Mouse (Mus musculus) lung, embryonic 16.5 days (tissue): ENCODE measurements around the gene Gmds. TPM values are rescaled to one million over a fixed set of nuclear protein-coding genes. Genes with fewer than 3 reads are reported as not detected.
A peak's percentile ranks its signal among the peaks of the same experiment; 100 is the strongest.

Experiments used
- ATAC-seq: fragments of 200-750 bp; cut with Nextera tagmentation; 2 replicates; pipeline ENCODE4 v1.8.0; 2017; ENCODE audit warnings: low read depth, mild to moderate bottlenecking, moderate library complexity
- H3K27ac ChIP-seq: fragments of 300-500 bp; sonication (generic); 2 replicates; pipeline ENCODE4 v1.5.1; 2014; ENCODE audit warnings: mild to moderate bottlenecking, control low read depth, low read length
- H3K27me3 ChIP-seq: fragments of 300-500 bp; sonication (generic); 2 replicates; pipeline ENCODE4 v1.6.1; 2014; ENCODE audit warnings: low read depth, low read length, mixed read lengths; ENCODE audit not compliant: control insufficient read depth, insufficient read depth
- H3K36me3 ChIP-seq: fragments of 300-500 bp; sonication (generic); 2 replicates; pipeline ENCODE4 v1.6.1; 2014; ENCODE audit warnings: low read length; ENCODE audit not compliant: control insufficient read depth, insufficient read depth
- H3K4me1 ChIP-seq: fragments of 300-500 bp; sonication (generic); replicated peaks from 2 replicates; pipeline ENCODE4 v1.6.1; 2014; ENCODE audit warnings: low read length, mixed read lengths; ENCODE audit not compliant: control insufficient read depth, insufficient read depth
- H3K4me2 ChIP-seq: fragments of 300-500 bp; sonication (generic); 2 replicates; pipeline ENCODE4 v1.6.1; 2014; ENCODE audit warnings: low read depth, low read length, control low read depth
- H3K4me3 ChIP-seq: fragments of 300-500 bp; sonication (generic); 2 replicates; pipeline ENCODE4 v1.5.1; 2014; ENCODE audit warnings: mild to moderate bottlenecking, low read length, control low read depth
- H3K9ac ChIP-seq: fragments of 300-500 bp; sonication (generic); 2 replicates; pipeline ENCODE4 v1.6.1; 2014; ENCODE audit warnings: low read length, control low read depth
- H3K9me3 ChIP-seq: fragments of 300-500 bp; sonication (generic); 2 replicates; pipeline ENCODE4 v1.6.1; 2016; ENCODE audit warnings: low read length; ENCODE audit not compliant: control insufficient read depth
- WGBS: fragments of 180-500 bp; shearing (Covaris S2); extraction: QIAGEN DNeasy Blood & Tissue Kit; methylation state at CpG from one replicate; pipeline ENCODE4 v1.1.7; 2014; 5-methylcytosine and 5-hydroxymethylcytosine counted together
- polyA plus RNA-seq: library from polyadenylated mRNA; unstranded; fragments of >200 nt; fragmentation: Nextera tagmentation; extraction: Ambion mirVana; gene quantifications from 2 replicates; pipeline ENCODE4 v1.2.1, GENCODE M21; 2015

The Gmds gene
- polyA plus RNA-seq, result 20.8 and 21.3 TPM in 2 replicates

- 3% methylated on average over 28 of the region's 55 CpGs for WGBS
- peak within 1 kb of the TSS; percentile 98 for H3K4me2 ChIP-seq
- H3K9ac ChIP-seq, result peak within 1 kb of the TSS; percentile 86
- H3K36me3 ChIP-seq, result no peaks in the 10 kb centered on the region
- H3K4me3 ChIP-seq, result peak within 1 kb of the TSS; percentile 85
- peaks cover 6% of the 10 kb centered on the region; the same call in 1 of the 2 replicates for H3K4me1 ChIP-seq
- H3K27me3 ChIP-seq, result no peaks in the 10 kb centered on the region
- peak; percentile 100 for ATAC-seq
- peak within 1 kb of the TSS; percentile 15 for H3K27ac ChIP-seq
- no peaks in the 10 kb centered on the region for H3K9me3 ChIP-seq
Measured at GRCm38 (mm10) chr13:32338513-32339365, at the start of gene Gmds. TSS of gene Gmds (minus strand) at chr13:32338740.

- Histone ChIP-seq H3K9ac (no peak overlapping the region), H3K4me3 (no peak overlapping the region), H3K4me2 (no peak overlapping the region), H3K9me3 (no peaks in the 10 kb centered on the region), H3K36me3 (no peaks in the 10 kb centered on the region), H3K27ac (no peak overlapping the region), H3K4me1 (no peaks in the 10 kb centered on the region), H3K27me3 (no peaks in the 10 kb centered on the region)
- 38% methylated on average over 4 of the region's 4 CpGs for WGBS
- peak; percentile 49; the same call in 1 of the 2 replicates for ATAC-seq
Measured at GRCm38 (mm10) chr13:32385421-32386092, 47.0 kb upstream of the Gmds start.

- no peaks in the 10 kb centered on the region for H3K4me1 ChIP-seq
- 56% methylated on average over 6 of the region's 6 CpGs for WGBS
- no peak overlapping the region for H3K27ac ChIP-seq
- no peak overlapping the region for H3K4me3 ChIP-seq
- no peak overlapping the region for H3K4me2 ChIP-seq
- no peaks in the 10 kb centered on the region for H3K36me3 ChIP-seq
- no peaks in the 10 kb centered on the region for H3K9me3 ChIP-seq
- no peaks in the 10 kb centered on the region for H3K27me3 ChIP-seq
- H3K9ac ChIP-seq, result no peak overlapping the region
- ATAC-seq, result no peak
Measured at GRCm38 (mm10) chr13:32382227-32383010, 43.9 kb upstream of the Gmds start.

- H3K9ac ChIP-seq, result no peak overlapping the region
- no peak overlapping the region for H3K27ac ChIP-seq
- H3K9me3 ChIP-seq, result no peaks in the 10 kb centered on the region
- no peak overlapping the region for H3K4me2 ChIP-seq
- 70% methylated on average over 1 of the region's 1 CpGs for WGBS
- H3K27me3 ChIP-seq, result no peaks in the 10 kb centered on the region
- no peaks in the 10 kb centered on the region for H3K4me1 ChIP-seq
- no peak overlapping the region for H3K4me3 ChIP-seq
- no peaks in the 10 kb centered on the region for H3K36me3 ChIP-seq
- ATAC-seq, result no peak
Measured at GRCm38 (mm10) chr13:32378634-32379033, 40.1 kb upstream of the Gmds start.

- WGBS, result 73% methylated on average over 2 of the region's 2 CpGs
Measured at GRCm38 (mm10) chr13:32372531-32372883, 34.0 kb upstream of the Gmds start.

GRCm38 (mm10) chr13:32371874-32372530, 33.5 kb upstream of the Gmds start:
- H3K9ac ChIP-seq, result no peak overlapping the region
- 60% methylated on average over 4 of the region's 4 CpGs for WGBS
- H3K9me3 ChIP-seq, result no peaks in the 10 kb centered on the region
- ATAC-seq, result no peak
- no peak overlapping the region for H3K27ac ChIP-seq
- no peak overlapping the region for H3K4me3 ChIP-seq
- H3K27me3 ChIP-seq, result no peaks in the 10 kb centered on the region
- H3K4me1 ChIP-seq, result no peaks in the 10 kb centered on the region
- no peaks in the 10 kb centered on the region for H3K36me3 ChIP-seq
- H3K4me2 ChIP-seq, result no peak overlapping the region

More at GRCm38 (mm10) chr13:32372531-32372883, 34.0 kb upstream of the Gmds start:
- no peak overlapping the region for H3K4me2 ChIP-seq
- no peaks in the 10 kb centered on the region for H3K4me1 ChIP-seq
- ATAC-seq, result no peak
- no peaks in the 10 kb centered on the region for H3K36me3 ChIP-seq
- H3K4me3 ChIP-seq, result no peak overlapping the region
- no peaks in the 10 kb centered on the region for H3K9me3 ChIP-seq
- H3K9ac ChIP-seq, result no peak overlapping the region
- no peak overlapping the region for H3K27ac ChIP-seq
- no peaks in the 10 kb centered on the region for H3K27me3 ChIP-seq

- Histone ChIP-seq H3K27ac (no peak overlapping the region), H3K4me3 (no peak overlapping the region), H3K9me3 (no peaks in the 10 kb centered on the region), H3K4me2 (no peak overlapping the region), H3K9ac (no peak overlapping the region), H3K4me1 (no peaks in the 10 kb centered on the region), H3K36me3 (no peaks in the 10 kb centered on the region), H3K27me3 (no peaks in the 10 kb centered on the region)
- no peak for ATAC-seq
- 69% methylated on average over 7 of the region's 7 CpGs for WGBS
Measured at GRCm38 (mm10) chr13:32370751-32371150, 32.2 kb upstream of the Gmds start.

- no peak for ATAC-seq
- Histone ChIP-seq H3K36me3 (no peaks in the 10 kb centered on the region), H3K4me3 (no peak overlapping the region), H3K27me3 (no peaks in the 10 kb centered on the region), H3K4me2 (no peak overlapping the region), H3K9me3 (no peaks in the 10 kb centered on the region), H3K4me1 (no peaks in the 10 kb centered on the region), H3K27ac (no peak overlapping the region), H3K9ac (no peak overlapping the region)
- 81% methylated on average over 1 of the region's 1 CpGs for WGBS
Measured at GRCm38 (mm10) chr13:32370135-32370534, 31.6 kb upstream of the Gmds start.
